Mouse (Mus musculus): ENCODE measurements around the gene Slc8a3. TPM values are rescaled to one million over a fixed set of nuclear protein-coding genes. Genes with fewer than 3 reads are reported as not detected.

Gene Slc8a3
- 12.9 and 13.4 TPM in 2 replicates for polyA plus RNA-seq (2012; rRNA removed)

DNA sequence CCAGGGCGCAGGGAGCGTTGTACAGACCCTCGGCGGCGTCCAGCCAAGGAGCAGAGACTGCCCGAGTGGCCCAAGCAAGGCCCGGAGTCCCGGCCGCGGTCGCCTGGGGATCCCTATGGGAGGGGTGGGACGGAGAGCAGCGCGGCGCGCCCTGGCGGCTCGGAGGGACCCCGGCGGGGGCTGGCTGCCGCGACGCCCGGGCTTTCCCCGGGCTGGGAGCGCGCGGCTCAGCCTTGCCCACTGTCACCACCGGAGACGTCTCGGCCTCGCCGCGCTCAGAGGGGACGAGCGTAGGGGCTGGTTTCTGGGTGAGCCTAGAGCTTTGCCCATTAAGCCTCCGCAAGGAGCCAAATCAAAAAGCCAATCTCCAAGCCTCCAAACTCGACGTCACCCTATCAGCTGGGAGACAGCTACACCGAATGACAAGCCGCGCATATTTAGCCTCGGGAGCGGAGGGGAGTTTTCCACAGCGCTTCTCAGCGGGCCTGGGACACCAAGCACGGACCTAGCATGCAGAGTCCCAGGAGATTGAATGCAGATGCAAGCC lies at the start of gene Slc8a3:
Slc8a3 (minus strand) TSS at position 306 of the 547 bp plus-strand sequence.

GRCm38 (mm10) chr12:81379364-81379763 lies 46.4 kb upstream of the Slc8a3 start, which contains the start of gene Gm4787:
Gene Gm4787, minus strand, starts transcription at chr12:81379464.

Other genes starting within 250 kb of the Slc8a3 start
- 0.84 and 0.91 TPM in 2 replicates for gene Gm4787, start 46.3 kb upstream of the Slc8a3 start, polyA plus RNA-seq (2012; rRNA removed)
- gene Adam4, start 88.8 kb upstream of the Slc8a3 start, polyA plus RNA-seq (2012; rRNA removed), result 0.97 and 1.2 TPM in 2 replicates
- 69.7 and 86.2 TPM in 2 replicates for gene Cox16, start 151.9 kb upstream of the Slc8a3 start, polyA plus RNA-seq (2012; rRNA removed)
- 21.8 and 24.0 TPM in 2 replicates for gene Gm20498, start 199.7 kb upstream of the Slc8a3 start, polyA plus RNA-seq (2012; rRNA removed)
- gene Synj2bp, start 199.7 kb upstream of the Slc8a3 start, polyA plus RNA-seq (2012; rRNA removed), result 19.2 and 20.2 TPM in 2 replicates
- gene Adam21, start 235.3 kb upstream of the Slc8a3 start, polyA plus RNA-seq (2012; rRNA removed), result 0.35 and 0.47 TPM in 2 replicates